Mouse (Mus musculus) thymus, postnatal 25 days (tissue): ENCODE measurements around the gene Gm38393.

Experiments used
- DNase-seq: peaks from one replicate; pipeline ENCODE4 v3.0.0; 2022

The Gm38393 gene

GRCm38 (mm10) chr7:60004606-60005330, at the start of gene Gm38393, which contains the start of gene Snurf:
Gene Gm38393, minus strand, starts transcription at chr7:60005064.
Gene Snurf, minus strand, starts transcription at chr7:60005049.
- peak; percentile 5 for DNase-seq

- no peak for DNase-seq
Observed at GRCm38 (mm10) chr7:60047481-60048201, 42.8 kb upstream of the Gm38393 start.

- no peak for DNase-seq
Observed at GRCm38 (mm10) chr7:60013186-60013585, 8.3 kb upstream of the Gm38393 start.

GRCm38 (mm10) chr7:60007727-60008360, 3.0 kb upstream of the Gm38393 start:
- DNase-seq: no peak

- no peak for DNase-seq
Observed at GRCm38 (mm10) chr7:60006262-60006661, 1.4 kb upstream of the Gm38393 start.

GRCm38 (mm10) chr7:60003921-60004605, 801 bp downstream of the Gm38393 start:
- peak; percentile 10 for DNase-seq

- no peak for DNase-seq
Observed at GRCm38 (mm10) chr7:60003006-60003865, 1.6 kb downstream of the Gm38393 start.

- DNase-seq: no peak
Observed at GRCm38 (mm10) chr7:59978646-59979045, 26.2 kb downstream of the Gm38393 start.
